Comparison of ENCODE assay signal across 10 mouse cellular contexts in genomic region chr10:44755355-44755957, GRCm38 (mm10).
DNase-seq lines count a peak whose midpoint lies in the region; ATAC-seq lines count a peak whose summit lies in the region.
"Had no signal": no experiment of that assay in that cellular context is flagged by ENCODE, and none has a peak within 500 bp of the region (broad histone marks: within the 10 kb centered on the region; RNA-seq: fewer than 3 reads in every experiment).

No protein-coding gene starts in this region.

- no peak overlapping the region for H3K9ac ChIP-seq in kidney, embryonic 14.5 days (ENCODE audit: low read depth, low read length)
- H3K9ac ChIP-seq: heart, embryonic 13.5 days had no signal

- no peak overlapping the region for H3K4me2 ChIP-seq in kidney, embryonic 14.5 days (replicated peaks; ENCODE audit: low read depth, low read length)
- H3K4me2 ChIP-seq: heart, embryonic 13.5 days had no signal

- no peaks in the 10 kb centered on the region for H3K9me3 ChIP-seq in kidney, embryonic 14.5 days (ENCODE audit: control insufficient read depth, low read length)
- H3K9me3 ChIP-seq: heart, embryonic 13.5 days; megakaryocyte, embryonic 14.5 days had no signal

- 42% methylated on average over 6 of the region's 6 CpGs for WGBS in kidney, embryonic 14.5 days

- no peaks in the 10 kb centered on the region for H3K4me1 ChIP-seq in kidney, embryonic 14.5 days (ENCODE audit: control insufficient read depth, insufficient read depth, low read length)
- H3K4me1 ChIP-seq: megakaryocyte, embryonic 14.5 days had no signal

- no peak for ATAC-seq in kidney, embryonic 14.5 days (ENCODE audit: low FRiP score, low TSS enrichment)

- H3K27me3 ChIP-seq in kidney, embryonic 14.5 days (ENCODE audit: control insufficient read depth, insufficient read depth, low read length), result no peaks in the 10 kb centered on the region

- H3K4me3 ChIP-seq in kidney, embryonic 14.5 days (ENCODE audit: low read length), result no peak overlapping the region
- H3K4me3 ChIP-seq: heart, embryonic 13.5 days; megakaryocyte, embryonic 14.5 days had no signal

- peak; percentile 24 to 26 for DNase-seq in kidney, postnatal 4 days
- peak; percentile 19 for DNase-seq in MEL-GATA-1-ER (ENCODE audit: extremely low read depth, low read depth)
- peak; percentile 72 to 81 for DNase-seq in adrenal gland, postnatal 36 days
- peak; percentile 11 to 20 for DNase-seq in layer of hippocampus, postnatal 10 days (ENCODE audit: low spot score in 2 of 2)
- DNase-seq in telencephalon, adult 2 months (ENCODE audit: low read depth, low spot score), result peak; percentile 26
- no peak for DNase-seq in spleen, postnatal 36 days (ENCODE audit: low spot score in 2 of 2)
- no peak for DNase-seq in cerebellum, adult 18-20 months

- no peaks in the 10 kb centered on the region for H3K36me3 ChIP-seq in kidney, embryonic 14.5 days (ENCODE audit: control insufficient read depth, insufficient read depth, low read length)
- H3K36me3 ChIP-seq: heart, embryonic 13.5 days had no signal

- no peak overlapping the region for H3K27ac ChIP-seq in kidney, embryonic 14.5 days (ENCODE audit: low read depth, low read length)
- H3K27ac ChIP-seq: heart, embryonic 13.5 days had no signal

Comparison
In these comparisons a context has a peak if more than half of its experiments do, and no peak if none do; other contexts are left out.
1. DNase-seq: peak in kidney, postnatal 4 days (2 of 2), MEL-GATA-1-ER (single experiment), adrenal gland, postnatal 36 days (2 of 2), layer of hippocampus, postnatal 10 days (2 of 2) and telencephalon, adult 2 months (single experiment); none in spleen, postnatal 36 days (0 of 2) and cerebellum, adult 18-20 months (0 of 2).